Mouse (Mus musculus) limb, embryonic 13.5 days (tissue): ENCODE results near the gene Rfx6. TPM values are rescaled to one million over a fixed set of nuclear protein-coding genes. Genes with fewer than 3 reads are reported as not detected.

Source experiments
- ATAC-seq: fragments of 200-750 bp; cut with Nextera tagmentation; 2 replicates; pipeline ENCODE4 v1.8.0; 2017; ENCODE audit warnings: low read depth, moderate number of reproducible peaks, moderate TSS enrichment; ENCODE audit not compliant: low FRiP score
- H3K27ac ChIP-seq: fragments of 300-500 bp; sonication (generic); 2 replicates; pipeline ENCODE4 v1.5.1; 2015; ENCODE audit warnings: inconsistent platforms, mild to moderate bottlenecking, moderate library complexity
- H3K27me3 ChIP-seq: fragments of 300-500 bp; sonication (generic); 2 replicates; pipeline ENCODE4 v1.6.1; 2015; ENCODE audit warnings: mild to moderate bottlenecking, inconsistent platforms
- H3K36me3 ChIP-seq: fragments of 300-500 bp; sonication (generic); 2 replicates; pipeline ENCODE4 v1.6.1; 2015; ENCODE audit warnings: inconsistent platforms, mild to moderate bottlenecking, moderate library complexity
- H3K4me1 ChIP-seq: fragments of 300-500 bp; sonication (generic); 2 replicates; pipeline ENCODE4 v1.6.1; 2015; ENCODE audit warnings: inconsistent platforms
- H3K4me2 ChIP-seq: fragments of 300-500 bp; sonication (generic); replicated peaks from 2 replicates; pipeline ENCODE4 v1.6.1; 2015; ENCODE audit warnings: inconsistent platforms, mild to moderate bottlenecking, moderate library complexity
- H3K4me3 ChIP-seq: fragments of 300-500 bp; sonication (generic); 2 replicates; pipeline ENCODE4 v1.5.1; 2015; ENCODE audit warnings: moderate library complexity, mild to moderate bottlenecking, inconsistent platforms
- H3K9ac ChIP-seq: fragments of 300-500 bp; sonication (generic); 2 replicates; pipeline ENCODE4 v1.6.1; 2015; ENCODE audit warnings: mild to moderate bottlenecking, inconsistent platforms
- H3K9me3 ChIP-seq: fragments of 300-500 bp; sonication (generic); 2 replicates; pipeline ENCODE4 v1.6.1; 2016; ENCODE audit warnings: inconsistent platforms
- WGBS: fragments of 180-500 bp; shearing (Covaris S2); methylation state at CpG from one replicate; pipeline ENCODE4 v1.1.7; 2015; 5-methylcytosine and 5-hydroxymethylcytosine counted together
- polyA plus RNA-seq: library from polyadenylated mRNA; unstranded; fragments of >200 nt; fragmentation: Nextera tagmentation; extraction: Ambion mirVana; gene quantifications from 2 replicates; pipeline ENCODE4 v1.2.1, GENCODE M21; 2015

Gene Rfx6
- polyA plus RNA-seq, 1 experiment from 2014 or later = not detected

DNA sequence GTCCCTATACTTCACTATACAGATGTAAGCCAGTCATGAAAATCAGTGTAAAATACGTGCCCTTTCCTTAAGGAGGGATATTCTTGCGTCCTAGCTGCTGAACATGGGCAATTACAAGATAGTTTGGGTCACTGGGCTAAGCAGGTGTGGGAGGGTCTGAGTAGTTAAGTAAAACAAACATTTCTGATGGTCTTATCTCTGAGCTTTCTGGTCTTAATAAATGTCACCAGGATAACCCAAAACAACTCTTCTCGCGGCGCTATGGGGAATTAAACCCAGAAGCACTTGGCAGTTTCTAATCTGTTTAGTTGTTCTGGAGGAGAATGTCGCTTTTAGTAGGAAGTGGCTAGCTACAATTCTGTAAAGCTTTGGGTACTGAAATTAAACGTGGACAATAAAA is 91.7 kb downstream of the Rfx6 start:
- H3K27ac ChIP-seq = no peak overlapping the region
- no peak overlapping the region for H3K4me2 ChIP-seq
- ATAC-seq = no peak
- H3K27me3 ChIP-seq = no peaks in the 10 kb centered on the region
- no peaks in the 10 kb centered on the region for H3K9me3 ChIP-seq
- H3K4me3 ChIP-seq = no peak overlapping the region
- 36% methylated on average over 7 of the region's 7 CpGs for WGBS
- no peaks in the 10 kb centered on the region for H3K4me1 ChIP-seq
- H3K36me3 ChIP-seq = no peaks in the 10 kb centered on the region
- no peak overlapping the region for H3K9ac ChIP-seq

- WGBS = 76% methylated on average over 2 of the region's 2 CpGs
- no peaks in the 10 kb centered on the region for H3K27me3 ChIP-seq
- H3K4me2 ChIP-seq = no peak overlapping the region
- no peak overlapping the region for H3K27ac ChIP-seq
- H3K36me3 ChIP-seq = no peaks in the 10 kb centered on the region
- no peak overlapping the region for H3K9ac ChIP-seq
- no peak overlapping the region for H3K4me3 ChIP-seq
- H3K4me1 ChIP-seq = no peaks in the 10 kb centered on the region
- no peaks in the 10 kb centered on the region for H3K9me3 ChIP-seq
- ATAC-seq = no peak
Observed at GRCm38 (mm10) chr10:51779648-51780047, 102.1 kb downstream of the Rfx6 start.

Other genes starting within 250 kb of the Rfx6 start
- gene Gm49339, start 197.1 kb upstream of the Rfx6 start, polyA plus RNA-seq = 0.15 TPM in 1 of 2 replicates, not detected in the other
- gene Lilr4b, start 197.1 kb upstream of the Rfx6 start, polyA plus RNA-seq = 0.29 and 0.80 TPM in 2 replicates
- gene Lilrb4a, start 186.8 kb upstream of the Rfx6 start, polyA plus RNA-seq = 2.6 and 3.1 TPM in 2 replicates
- gene Fam162b, start 87.2 kb upstream of the Rfx6 start, polyA plus RNA-seq = 1.8 and 2.5 TPM in 2 replicates
- gene Gprc6a, start 46.3 kb upstream of the Rfx6 start, polyA plus RNA-seq = not detected in 2 replicates